Mouse (Mus musculus) embryo, embryonic 10 days (tissue): ENCODE data around the gene Nfatc2.
A peak's percentile ranks its signal among the peaks of the same experiment; 100 is the strongest.

Experiments
- DNase-seq: peaks from one replicate; pipeline ENCODE4 v3.0.0-alpha.2; 2015; ENCODE audit warnings: low spot score

The Nfatc2 gene

GRCm38 (mm10) chr2:168601491-168602386, at the start of gene Nfatc2:
Nfatc2 (minus strand) TSS chr2:168601657.
- peak; percentile 79 for DNase-seq

DNA sequence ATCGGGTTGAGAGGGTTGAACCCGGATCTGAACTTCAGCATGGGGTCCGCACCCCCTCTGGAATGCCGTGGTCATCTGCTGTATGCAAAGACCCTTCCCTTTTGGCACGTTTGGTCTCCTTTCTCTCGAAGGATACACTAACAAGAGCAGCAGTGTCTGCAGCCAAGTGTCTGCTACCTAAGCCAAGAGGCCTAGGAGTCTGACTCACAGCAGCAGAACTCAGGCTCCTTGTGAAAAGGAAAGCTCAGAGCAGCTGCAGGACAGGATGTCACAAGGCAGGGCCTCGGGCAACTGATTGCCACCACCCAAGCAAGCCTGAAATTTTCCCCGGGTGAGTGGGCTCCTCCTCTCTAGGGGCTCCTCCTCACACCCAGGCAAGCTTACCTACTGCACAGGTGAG, 46.7 kb upstream of the Nfatc2 start:
- no peak for DNase-seq

DNA sequence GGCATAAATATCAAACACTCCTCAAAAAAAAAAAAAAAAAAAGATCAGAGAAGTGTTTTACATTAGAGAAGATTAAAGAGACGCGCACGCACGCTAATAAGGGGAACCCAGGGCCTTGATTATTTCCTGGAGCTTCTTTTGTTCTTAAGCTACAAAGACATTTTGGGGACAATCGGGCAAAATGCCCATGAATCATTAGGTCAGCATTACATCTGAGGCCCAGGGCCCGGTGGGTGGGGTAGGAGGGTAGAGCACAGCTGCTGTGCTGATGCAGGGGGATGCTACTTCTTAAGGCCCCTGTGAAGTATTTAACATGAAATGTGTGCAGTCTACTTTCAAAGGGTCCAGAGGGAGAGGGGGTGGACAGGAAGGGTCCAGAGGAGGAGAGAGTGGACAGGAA, 43.4 kb upstream of the Nfatc2 start:
- DNase-seq = no peak

DNA sequence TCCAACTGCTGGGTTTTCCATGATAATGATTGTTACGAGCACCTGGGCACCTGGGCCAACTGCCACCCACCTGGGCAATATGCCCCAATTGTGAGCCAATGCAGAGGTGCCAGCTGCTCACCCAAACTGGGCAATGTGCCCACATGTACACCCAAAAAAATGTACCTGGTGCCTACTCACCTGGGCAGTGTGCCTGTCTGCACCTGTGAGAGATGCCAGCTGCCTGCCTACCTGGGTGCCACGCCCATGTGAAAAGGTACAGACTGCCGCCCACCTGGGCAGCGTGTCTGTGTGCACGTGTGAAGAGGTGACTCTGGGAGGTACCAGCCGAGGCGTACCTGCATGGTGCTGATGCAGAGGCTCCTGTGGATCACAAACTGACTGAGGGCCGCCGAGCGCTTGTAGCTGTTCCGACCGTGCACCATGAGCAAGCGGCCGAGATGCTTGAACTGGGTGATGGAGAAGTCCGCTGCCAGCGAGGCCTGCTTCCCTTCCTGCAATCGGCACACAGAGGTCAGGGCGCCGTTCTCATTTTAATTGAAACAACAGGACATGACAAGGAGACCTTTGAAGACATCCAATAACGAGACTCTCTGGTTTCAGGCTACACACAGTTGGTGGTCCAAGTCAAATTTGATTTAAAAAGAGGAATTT, 42.2 kb upstream of the Nfatc2 start:
- DNase-seq = no peak

DNA sequence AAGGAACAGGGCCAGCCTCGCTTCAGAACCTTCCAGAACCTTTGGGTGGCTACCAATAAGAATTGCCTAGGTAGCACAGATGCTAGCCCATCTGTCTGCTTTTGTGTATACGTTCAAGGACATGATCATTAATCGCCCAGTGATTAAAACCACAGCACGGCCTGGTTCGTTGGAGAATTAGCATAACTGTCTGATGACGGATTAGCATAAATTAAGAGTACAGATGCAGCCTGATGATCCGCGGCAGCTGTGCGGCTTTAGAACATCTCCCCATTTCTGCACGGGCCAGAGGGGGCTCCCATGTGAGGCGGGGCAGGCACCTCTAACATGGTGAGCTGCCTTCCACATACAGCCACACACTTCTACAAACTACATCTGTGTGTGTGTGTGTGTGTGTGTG, 40.7 kb upstream of the Nfatc2 start:
- no peak for DNase-seq

GRCm38 (mm10) chr2:168640460-168640859, 39.0 kb upstream of the Nfatc2 start:
- no peak for DNase-seq

GRCm38 (mm10) chr2:168634881-168635280, 33.4 kb upstream of the Nfatc2 start:
- DNase-seq = no peak

GRCm38 (mm10) chr2:168633301-168633816, 31.9 kb upstream of the Nfatc2 start:
- peak; percentile 75 for DNase-seq

DNA sequence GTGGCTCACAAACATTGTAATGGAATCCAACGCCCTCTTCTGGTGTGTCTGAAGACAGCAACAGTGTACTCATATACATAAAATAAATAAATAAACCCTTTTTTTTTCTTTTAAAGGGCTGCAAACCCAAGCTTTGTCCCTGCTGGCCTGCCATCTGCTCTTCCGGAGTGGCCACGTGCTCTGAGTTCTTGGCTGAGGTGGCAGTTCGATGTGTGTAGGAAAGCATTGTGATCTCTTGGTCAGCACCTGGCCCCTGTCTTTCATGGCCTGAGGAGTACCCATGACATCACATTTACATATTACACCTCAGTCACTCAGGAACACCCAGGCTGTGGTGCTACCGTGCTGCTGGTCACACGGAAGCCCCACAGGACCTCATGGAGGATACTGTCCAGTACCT, 31.1 kb upstream of the Nfatc2 start:
- no peak for DNase-seq

DNA sequence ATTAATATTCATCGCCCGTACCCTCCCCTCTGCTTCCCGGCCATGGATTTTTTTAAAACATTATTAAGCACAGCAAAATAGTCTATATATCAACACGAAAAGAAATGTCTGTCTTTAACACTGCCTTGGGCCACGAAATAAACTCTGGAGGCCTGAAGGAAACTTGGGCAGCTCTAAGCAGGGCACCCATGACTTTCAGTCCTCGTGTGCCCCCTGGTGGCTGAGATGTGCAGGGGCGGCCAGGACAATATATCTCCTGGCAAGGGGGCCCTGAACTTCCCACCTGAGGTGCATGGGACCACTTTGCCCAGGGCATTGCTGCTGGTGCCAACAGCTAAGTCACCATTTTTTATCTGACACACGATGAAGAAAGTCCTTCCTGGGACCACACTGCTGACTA, 27.3 kb upstream of the Nfatc2 start:
- DNase-seq = peak; percentile 91

GRCm38 (mm10) chr2:168627829-168628770, 26.6 kb upstream of the Nfatc2 start:
- DNase-seq = no peak

GRCm38 (mm10) chr2:168626385-168626784, 24.9 kb upstream of the Nfatc2 start:
- DNase-seq = no peak

DNA sequence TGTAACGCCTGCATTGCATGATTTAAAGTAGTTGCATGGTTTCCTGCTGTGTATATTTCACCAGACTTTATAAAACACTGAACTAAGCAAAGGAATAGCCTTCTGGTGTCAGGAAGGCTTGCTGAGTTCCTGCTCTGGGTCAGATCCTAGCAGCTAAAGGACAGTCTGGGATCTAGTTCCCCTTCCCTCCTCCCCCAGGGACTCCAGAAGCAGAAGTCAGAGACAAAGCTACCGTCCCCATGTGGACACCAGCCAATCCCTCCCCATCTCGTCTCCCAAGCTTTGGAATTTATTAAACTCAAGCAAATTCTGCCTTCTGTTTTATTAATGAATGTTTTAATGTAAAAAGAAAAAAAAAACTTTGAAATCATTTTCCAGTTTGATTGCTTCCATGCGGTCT, 23.6 kb upstream of the Nfatc2 start:
- DNase-seq = no peak

- no peak for DNase-seq
Measured at GRCm38 (mm10) chr2:168621111-168621802, 19.8 kb upstream of the Nfatc2 start.

- DNase-seq = no peak
Measured at GRCm38 (mm10) chr2:168618205-168618717, 16.8 kb upstream of the Nfatc2 start.

- no peak for DNase-seq
Measured at GRCm38 (mm10) chr2:168615160-168615559, 13.7 kb upstream of the Nfatc2 start.

DNA sequence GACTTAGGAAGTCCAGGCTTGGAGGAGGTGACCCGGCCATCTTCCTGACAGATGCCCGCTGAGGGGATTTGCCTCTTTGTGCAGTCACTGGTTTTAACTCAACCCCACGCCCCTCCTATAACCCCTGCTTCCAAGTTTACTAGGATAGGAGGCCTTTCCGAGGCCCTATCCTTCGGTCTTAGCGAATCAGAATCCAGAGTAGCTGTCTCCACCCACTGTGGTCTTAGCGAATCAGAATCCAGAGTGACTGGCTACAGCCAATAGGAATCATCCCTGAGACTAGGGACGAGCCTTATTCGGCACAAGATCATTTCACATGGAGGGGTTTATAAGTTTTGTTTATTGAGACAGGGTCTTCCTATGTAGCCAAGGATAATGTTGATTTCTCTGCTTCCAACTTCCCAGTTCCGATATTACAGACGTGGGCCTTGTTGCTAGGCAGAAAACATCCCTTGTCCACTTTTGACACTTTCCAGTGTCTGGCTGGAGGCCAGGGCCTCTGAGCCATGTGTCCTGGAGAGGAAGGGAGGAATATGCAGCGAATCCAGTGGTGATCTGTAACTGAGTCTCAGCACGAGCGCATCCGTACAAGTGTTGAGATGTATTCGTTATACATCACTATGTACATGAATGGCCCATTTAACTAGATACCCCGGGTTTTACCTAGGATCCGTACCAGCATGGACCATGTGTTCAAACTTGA, 12.9 kb upstream of the Nfatc2 start:
- DNase-seq = peak; percentile 49

DNA sequence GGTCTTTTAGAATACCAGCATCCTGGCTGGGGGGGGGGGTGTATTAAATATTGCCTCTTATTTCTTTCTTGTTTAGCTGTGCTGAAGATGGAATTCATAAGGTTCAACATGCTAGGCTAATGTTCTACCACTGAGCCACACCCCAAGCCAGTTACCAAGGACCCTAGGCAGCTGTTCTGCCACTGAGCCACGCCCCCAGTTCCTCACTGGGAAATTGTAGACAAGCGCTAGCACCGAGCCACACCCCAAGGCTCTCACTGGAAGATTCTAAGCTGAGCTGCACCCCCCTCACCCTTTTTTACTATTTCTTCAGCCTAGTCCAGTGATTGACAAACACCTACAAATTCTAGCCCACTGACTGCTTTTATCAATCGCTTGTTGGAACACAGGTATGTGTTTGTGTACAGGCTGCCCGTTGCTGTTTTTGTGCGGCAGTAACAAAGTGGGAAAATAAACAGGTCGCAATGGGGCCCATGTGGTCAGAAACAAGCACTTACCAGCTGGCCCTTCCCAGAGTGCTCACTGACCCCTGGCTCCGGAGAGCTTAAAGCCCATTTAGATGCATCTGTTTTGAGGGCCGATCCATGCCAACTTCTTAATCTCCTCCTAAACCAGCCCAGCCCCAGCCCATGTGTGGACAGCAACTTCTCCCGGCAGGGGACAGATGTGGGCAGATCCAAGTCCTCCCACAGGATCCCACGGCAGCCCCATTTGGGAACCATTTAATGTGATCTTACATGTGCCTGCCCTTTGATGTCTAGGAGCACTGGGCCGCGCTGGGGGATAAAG, 11.8 kb upstream of the Nfatc2 start:
- DNase-seq = no peak

GRCm38 (mm10) chr2:168610941-168611340, 9.5 kb upstream of the Nfatc2 start:
- no peak for DNase-seq
